Mouse (Mus musculus) midbrain, embryonic 15.5 days (tissue): ENCODE results near the gene Slco6d1. TPM values are rescaled to one million over a fixed set of nuclear protein-coding genes. Genes with fewer than 3 reads are reported as not detected.

Experiments used
- microRNA-seq: library from miRNA; unstranded; fragments of <30 nt; microRNA quantifications from one replicate; pipeline ENCODE4, GENCODE M21; 2016
- polyA plus RNA-seq: library from polyadenylated mRNA; unstranded; fragments of >200 nt; fragmentation: Nextera tagmentation; extraction: Ambion mirVana; gene quantifications from 2 replicates; pipeline ENCODE4 v1.2.1, GENCODE M21; 2015

The Slco6d1 gene
- polyA plus RNA-seq, 1 experiment from 2014 or later, result not detected

Small RNAs within 50 kb of the gene (microRNA-seq; reads per million reads assigned to microRNA genes)
- gene Gm26134, result not detected
